Mouse (Mus musculus): Measurements from ENCODE around the gene Pate2.

Gene Pate2

DNA sequence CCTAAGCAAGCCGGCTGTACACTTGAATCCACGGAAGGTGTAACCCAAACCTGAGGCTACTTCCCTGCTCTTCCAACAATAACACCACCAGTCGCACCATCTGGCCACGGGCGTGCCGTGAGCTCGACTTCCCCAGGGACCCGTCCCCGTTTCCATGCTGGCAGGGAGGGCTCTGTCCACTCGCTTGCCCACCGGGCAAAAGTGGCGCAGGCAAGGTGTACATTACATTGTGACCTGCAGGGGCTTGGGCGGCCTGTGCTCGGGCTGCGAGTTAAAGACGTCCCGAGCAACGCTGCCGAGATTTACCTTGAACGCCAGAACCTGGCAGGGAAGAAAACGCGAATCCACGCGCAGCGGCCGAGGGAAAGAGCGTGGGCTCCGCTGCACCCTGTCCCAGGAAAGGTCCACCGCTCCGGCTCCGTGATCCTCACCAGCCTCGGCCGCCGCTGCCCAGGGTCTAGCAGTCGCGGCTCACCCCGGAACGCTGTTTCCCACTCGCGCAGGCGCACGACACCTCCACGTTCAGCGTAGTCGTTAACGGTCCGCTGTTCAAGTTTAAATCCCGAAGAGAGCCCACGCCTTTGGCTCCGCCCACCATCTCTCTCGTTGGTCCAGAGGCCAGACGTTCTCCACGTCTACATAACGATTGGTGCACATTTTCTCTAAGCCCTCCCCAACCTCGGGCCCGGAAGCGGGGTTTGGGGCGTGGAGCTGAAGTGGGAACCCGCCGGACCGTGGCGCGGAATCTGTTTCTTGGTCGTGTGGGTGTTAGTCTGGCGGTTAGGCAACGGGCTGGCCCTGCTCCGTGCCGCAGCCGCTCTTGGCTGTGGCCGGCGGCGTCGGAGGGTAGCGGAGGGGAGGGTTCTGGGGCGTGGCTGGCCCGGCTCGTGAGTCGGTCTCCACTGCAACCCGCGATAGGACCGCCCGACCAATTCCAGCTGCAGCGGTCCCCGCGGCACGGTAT lies at the start of gene Pate2, which contains the start of gene Hyls1:
Gene Pate2, plus strand, starts transcription at position 714 of the 964 bp plus-strand sequence.
Gene Hyls1, minus strand, starts transcription at position 828 of the 964 bp plus-strand sequence.
- DNase-seq (ENCODE audit: low spot score in 2 of 2), result peak; percentile 93 to 95

GRCm38 (mm10) chr9:35520631-35521348 lies 49.3 kb upstream of the Pate2 start:
- DNase-seq (ENCODE audit: low spot score in 2 of 2), result no peak

DNA sequence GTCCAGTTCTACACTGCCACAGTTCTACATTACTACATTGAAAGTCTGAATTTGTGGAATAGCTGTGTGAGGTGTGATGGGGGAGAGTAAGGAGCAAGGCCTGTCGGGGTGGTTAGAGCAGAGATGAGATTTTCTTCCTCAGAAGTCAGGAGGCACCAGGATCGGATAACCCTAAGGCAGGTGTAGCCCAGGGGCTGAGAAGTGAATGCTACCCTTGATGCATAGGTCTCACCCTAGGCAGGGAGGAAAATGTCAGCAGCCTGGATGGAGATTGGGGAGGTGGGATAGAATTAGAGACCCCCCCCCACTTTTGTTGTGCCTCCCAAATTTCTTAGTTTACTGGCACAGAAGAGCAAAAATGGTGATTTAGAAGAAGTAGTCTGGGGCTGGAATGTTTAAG lies 47.8 kb upstream of the Pate2 start:
- no peak for DNase-seq (ENCODE audit: low spot score in 2 of 2)

DNA sequence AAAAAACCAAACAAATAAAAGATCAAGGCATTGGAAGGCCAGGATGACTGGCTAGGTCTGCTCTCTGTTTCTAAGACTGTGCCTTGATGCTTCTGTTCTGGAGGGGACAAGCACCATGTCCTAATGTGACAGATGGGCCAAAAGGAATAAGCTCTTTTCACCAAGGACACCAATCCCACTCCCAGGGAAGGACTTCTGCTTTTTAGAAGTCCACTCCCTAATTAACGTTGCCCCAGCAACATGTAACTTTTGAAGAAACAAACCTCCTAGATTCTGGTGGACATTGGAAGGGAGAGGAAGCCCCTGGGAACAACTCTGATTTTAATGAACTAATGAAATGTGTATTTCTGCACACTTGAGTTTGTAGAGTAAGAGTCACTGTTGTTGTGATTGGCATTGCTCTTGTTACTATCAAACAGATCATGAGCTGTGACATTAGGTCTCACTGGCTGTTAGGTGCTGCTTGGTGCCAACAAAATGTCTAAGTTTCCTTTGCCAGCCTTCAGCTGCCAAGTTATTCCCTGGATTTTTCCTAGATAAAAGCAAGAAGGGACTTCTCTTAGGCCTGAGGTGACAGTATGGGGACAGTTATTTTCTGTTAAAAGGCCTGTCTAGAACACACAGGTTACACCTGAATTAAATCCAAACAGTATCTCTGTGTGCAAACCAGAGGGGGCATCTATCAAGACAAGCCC lies 47.1 kb upstream of the Pate2 start:
- DNase-seq (ENCODE audit: low spot score in 2 of 2), result no peak

- DNase-seq (ENCODE audit: low spot score in 2 of 2), result no peak
These were observed 46.5 kb upstream of the Pate2 start for GRCm38 (mm10) chr9:35523541-35523940.

DNA sequence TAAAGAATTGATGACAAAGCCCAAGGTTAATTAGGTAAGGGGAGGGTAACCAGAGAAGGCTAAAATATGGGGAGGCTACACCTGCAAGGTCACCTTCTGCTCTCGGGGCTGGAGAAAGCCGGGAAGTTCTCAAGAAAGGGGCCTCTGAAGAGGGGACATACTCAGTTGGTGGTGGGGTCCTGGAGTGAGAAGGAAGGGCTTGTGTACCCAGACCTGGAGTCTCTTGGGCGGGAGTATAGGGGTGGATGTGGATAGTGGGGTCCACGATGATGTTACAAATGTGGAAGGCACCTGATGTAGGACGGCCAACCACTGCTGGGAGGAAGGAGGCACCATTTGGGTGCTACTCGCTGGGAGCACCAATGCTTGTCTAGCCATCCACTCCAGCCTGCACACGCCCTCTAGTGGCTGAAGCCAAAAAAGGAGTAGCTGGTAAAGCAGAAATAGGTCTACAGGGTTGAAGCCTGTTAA lies 46.1 kb upstream of the Pate2 start:
- peak; percentile 48 to 74 for DNase-seq (ENCODE audit: low spot score in 2 of 2)

- DNase-seq (ENCODE audit: low spot score in 2 of 2), result no peak
These were observed 40.9 kb upstream of the Pate2 start for GRCm38 (mm10) chr9:35529141-35529540.

GRCm38 (mm10) chr9:35529796-35530195 lies 40.3 kb upstream of the Pate2 start:
- DNase-seq (ENCODE audit: low spot score in 2 of 2), result no peak

- no peak for DNase-seq (ENCODE audit: low spot score in 2 of 2)
These were observed 36.8 kb upstream of the Pate2 start for GRCm38 (mm10) chr9:35533266-35533665.

- peak in 1 of 2 experiments; percentile 21 for DNase-seq (ENCODE audit: low spot score in 2 of 2)
These were observed 35.0 kb upstream of the Pate2 start for GRCm38 (mm10) chr9:35535110-35535509.

- no peak for DNase-seq (ENCODE audit: low spot score in 2 of 2)
These were observed 34.2 kb upstream of the Pate2 start for GRCm38 (mm10) chr9:35535876-35536275.

- no peak for DNase-seq (ENCODE audit: low spot score in 2 of 2)
These were observed 30.9 kb upstream of the Pate2 start for GRCm38 (mm10) chr9:35539001-35539750.

GRCm38 (mm10) chr9:35541024-35541423 lies 29.1 kb upstream of the Pate2 start:
- no peak for DNase-seq (ENCODE audit: low spot score in 2 of 2)

DNA sequence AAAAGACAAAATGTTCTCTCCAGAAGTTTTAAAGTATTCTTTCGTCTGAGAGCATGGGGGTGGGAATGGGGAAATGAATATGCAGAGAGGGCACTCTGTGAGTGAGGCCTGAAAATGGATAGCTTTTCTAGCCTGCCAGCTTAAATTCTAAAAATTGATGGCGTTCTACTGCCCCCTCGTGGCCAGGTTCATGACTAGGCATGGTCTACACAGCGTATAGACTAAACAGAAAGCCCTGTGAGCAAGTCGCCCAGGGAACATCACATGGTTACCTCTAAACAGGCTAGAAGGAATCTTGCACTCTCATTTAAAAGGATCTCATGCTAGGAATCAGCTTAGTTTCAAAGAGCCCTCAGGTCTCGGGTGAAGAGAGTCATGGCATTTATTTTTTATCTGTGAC lies 28.6 kb upstream of the Pate2 start:
- peak; percentile 74 to 91 for DNase-seq (ENCODE audit: low spot score in 2 of 2)

GRCm38 (mm10) chr9:35541941-35542340 lies 28.1 kb upstream of the Pate2 start:
- DNase-seq (ENCODE audit: low spot score in 2 of 2), result no peak

GRCm38 (mm10) chr9:35543099-35543860 lies 26.8 kb upstream of the Pate2 start:
- no peak for DNase-seq (ENCODE audit: low spot score in 2 of 2)

DNA sequence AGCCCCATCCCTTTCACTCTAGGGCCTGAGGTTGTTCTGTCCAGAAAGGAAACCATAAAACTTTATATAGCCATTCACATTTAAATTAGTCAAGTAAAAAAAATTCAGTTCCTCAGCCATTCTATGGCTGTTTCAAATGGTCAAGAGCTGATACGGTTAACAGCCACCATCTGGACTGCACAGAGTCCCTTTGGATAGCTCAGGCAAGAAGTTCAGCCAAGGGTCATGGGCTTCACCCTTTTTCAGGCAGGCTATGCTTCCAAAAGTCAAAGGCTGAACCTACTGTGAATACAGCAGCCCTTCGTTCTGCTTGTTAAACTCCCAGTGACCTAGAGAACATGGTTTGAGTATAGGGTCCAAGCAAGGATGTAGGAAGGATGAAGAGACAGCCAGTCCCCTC lies 25.4 kb upstream of the Pate2 start:
- no peak for DNase-seq (ENCODE audit: low spot score in 2 of 2)

GRCm38 (mm10) chr9:35545704-35546103 lies 24.4 kb upstream of the Pate2 start:
- no peak for DNase-seq (ENCODE audit: low spot score in 2 of 2)

- no peak for DNase-seq (ENCODE audit: low spot score in 2 of 2)
These were observed 23.3 kb upstream of the Pate2 start for GRCm38 (mm10) chr9:35546745-35547144.

- DNase-seq (ENCODE audit: low spot score in 2 of 2), result no peak
These were observed 21.6 kb upstream of the Pate2 start for GRCm38 (mm10) chr9:35548455-35548854.
